Mouse (Mus musculus) bone marrow macrophage, adult 2 months (primary cell): ENCODE data around the gene Prdm12.

Experiments
- CTCF ChIP-seq: IDR thresholded peaks from 2 replicates; pipeline ENCODE4 v1.5.1; 2012; ENCODE audit warnings: low read depth, mild to moderate bottlenecking, low read length, moderate library complexity
- POLR2A ChIP-seq: IDR thresholded peaks from 2 replicates; pipeline ENCODE4 v1.6.1; 2012; ENCODE audit warnings: mild to moderate bottlenecking, low read depth, low read length, borderline replicate concordance

- TF ChIP-seq POLR2A (no peak), CTCF (no peak)
These were observed 20.6 kb upstream of the Prdm12 start for GRCm38 (mm10) chr2:31619208-31619607.
